Mouse (Mus musculus) myocyte (in vitro differentiated cells): ENCODE results near the gene Sec31b.

Experiments
- CEBPB ChIP-seq: IDR thresholded peaks from 2 replicates; pipeline ENCODE4 v1.6.1; 2011; ENCODE audit warnings: mild to moderate bottlenecking, moderate library complexity; ENCODE audit not compliant: poor library complexity, insufficient read depth, severe bottlenecking
- E2F4 ChIP-seq: IDR thresholded peaks from one replicate; pipeline ENCODE4 v1.6.1; 2011; ENCODE audit warnings: mild to moderate bottlenecking, control low read depth, moderate library complexity; ENCODE audit not compliant: insufficient read depth
- MAX ChIP-seq: IDR thresholded peaks from one replicate; pipeline ENCODE4 v1.6.1; 2011; ENCODE audit warnings: low read depth, mild to moderate bottlenecking, control low read depth
- MYOG ChIP-seq, 3 experiments: IDR thresholded peaks; one replicate each; pipeline ENCODE4 v1.6.1; 2011; ENCODE audit warnings: control low read depth in 2 of 3, low read depth in 2 of 3, mild to moderate bottlenecking in 2 of 3; ENCODE audit not compliant: insufficient read length in 2 of 3, control insufficient read depth in 1 of 3, insufficient read depth in 1 of 3
- POLR2A ChIP-seq: IDR thresholded peaks from one replicate; pipeline ENCODE4 v1.6.1; 2011; ENCODE audit warnings: low read depth, mild to moderate bottlenecking, control low read depth, moderate library complexity; ENCODE audit not compliant: insufficient read length
- POLR2AphosphoS2 ChIP-seq: IDR thresholded peaks from one replicate; pipeline ENCODE4 v1.6.1; 2011; ENCODE audit warnings: low read depth, control low read depth; ENCODE audit not compliant: insufficient read length
- REST ChIP-seq: IDR thresholded peaks from one replicate; pipeline ENCODE4 v1.6.1; 2011; ENCODE audit warnings: mild to moderate bottlenecking, control low read depth, moderate library complexity; ENCODE audit not compliant: insufficient read depth, insufficient read length
- SRF ChIP-seq: IDR thresholded peaks from one replicate; pipeline ENCODE4 v1.6.1; 2011; ENCODE audit warnings: low read depth; ENCODE audit not compliant: control insufficient read depth, insufficient read length
- TCF12 ChIP-seq: IDR thresholded peaks from one replicate; pipeline ENCODE4 v1.6.1; 2011; ENCODE audit warnings: mild to moderate bottlenecking, control low read depth; ENCODE audit not compliant: poor library complexity, insufficient read depth, severe bottlenecking
- TCF3 ChIP-seq: IDR thresholded peaks from one replicate; pipeline ENCODE4 v1.6.1; 2011; ENCODE audit warnings: low read depth, control low read depth; ENCODE audit not compliant: insufficient read length
- USF1 ChIP-seq: IDR thresholded peaks from one replicate; pipeline ENCODE4 v1.6.1; 2011; ENCODE audit warnings: low read depth, mild to moderate bottlenecking, control low read depth, moderate library complexity

DNA sequence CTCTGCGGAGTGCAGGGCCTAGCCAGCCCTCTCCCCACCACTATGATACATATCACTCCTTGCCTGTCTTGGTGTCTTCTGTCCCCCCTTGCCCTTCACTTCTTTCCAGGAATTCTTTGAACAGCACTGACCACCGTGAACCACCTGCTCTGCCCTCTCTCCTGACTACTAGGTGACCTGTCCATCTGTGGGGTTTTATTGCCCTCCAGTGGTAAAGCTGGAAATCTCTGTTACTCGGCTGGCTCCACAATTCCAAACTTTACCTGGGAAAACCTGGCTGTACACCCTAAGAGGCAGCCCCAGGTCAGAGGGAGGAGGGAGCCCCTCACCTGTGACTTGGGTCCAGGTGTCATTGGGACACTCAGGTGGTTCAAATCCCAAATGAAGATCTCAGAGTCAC, 10.3 kb downstream of the Sec31b start:
- no peak for TF ChIP-seq POLR2A
- TF ChIP-seq USF1: no peak
- no peak for TF ChIP-seq POLR2AphosphoS2
- TF ChIP-seq MYOG (IDR thresholded peaks at IDR 0.05; ENCODE audit: control insufficient read depth in 1 of 3, insufficient read depth in 1 of 3, insufficient read length in 2 of 3, low read depth in 2 of 3): no peak
- no peak for TF ChIP-seq CEBPB
- no peak for TF ChIP-seq SRF
- no peak for TF ChIP-seq MAX
- TF ChIP-seq TCF12: no peak
- TF ChIP-seq REST: no peak
- no peak for TF ChIP-seq E2F4
- TF ChIP-seq TCF3: no peak
